Mouse (Mus musculus): ENCODE results near the gene Vinac1. TPM values are rescaled to one million over a fixed set of nuclear protein-coding genes. Genes with fewer than 3 reads are reported as not detected.
"Not testable (repeated sequence)": the region's sequence is repeated elsewhere in the genome, so short reads cannot be mapped to it uniquely, and the experiment has no call there.

Vinac1 gene
- polyA plus RNA-seq, 1 experiment from 2014 or later = 0.20 TPM

DNA sequence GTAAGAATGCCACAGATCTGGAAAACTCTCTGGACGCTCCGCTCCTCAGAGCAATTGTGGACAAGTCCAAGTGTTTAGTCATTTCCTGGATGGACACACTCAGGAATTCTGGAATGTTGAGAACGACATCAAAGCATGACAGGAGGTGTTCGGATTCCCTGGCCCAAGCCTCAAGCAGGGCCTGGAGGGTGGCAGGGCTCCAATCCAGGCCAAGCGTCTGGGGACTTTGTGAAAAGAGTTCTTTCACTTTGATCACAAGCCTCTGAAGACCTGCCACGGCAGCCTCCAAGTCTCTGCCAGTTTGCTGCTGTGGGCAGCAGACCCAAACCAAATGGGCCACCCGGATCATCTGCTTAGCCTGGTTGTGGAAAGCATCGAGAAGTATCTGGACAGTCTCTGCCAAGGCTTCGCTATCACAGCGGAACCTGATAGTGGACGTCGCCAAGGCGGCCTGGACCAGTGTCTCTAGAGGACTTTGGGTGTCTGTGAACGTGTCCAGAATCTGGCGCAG, 9.5 kb downstream of the Vinac1 start:
- H3K9me3 ChIP-seq = no peaks in the 10 kb centered on the region
- H3K4me2 ChIP-seq = peak overlapping the region; percentile 85
- 14% methylated on average over 15 of the region's 15 CpGs for WGBS
- ATAC-seq (ENCODE audit: borderline replicate concordance, extremely low read depth, low FRiP score, low TSS enrichment) = no peak
- no peaks in the 10 kb centered on the region for H3K36me3 ChIP-seq
- H3K27ac ChIP-seq = no peak overlapping the region
- H3K4me1 ChIP-seq = peaks cover 16% of the 10 kb centered on the region
- peak overlapping the region; percentile 37 for H3K4me3 ChIP-seq
- peaks cover 28% of the 10 kb centered on the region for H3K27me3 ChIP-seq
- peak overlapping the region; percentile 5; the same call in 1 of the 2 replicates for H3K9ac ChIP-seq

DNA sequence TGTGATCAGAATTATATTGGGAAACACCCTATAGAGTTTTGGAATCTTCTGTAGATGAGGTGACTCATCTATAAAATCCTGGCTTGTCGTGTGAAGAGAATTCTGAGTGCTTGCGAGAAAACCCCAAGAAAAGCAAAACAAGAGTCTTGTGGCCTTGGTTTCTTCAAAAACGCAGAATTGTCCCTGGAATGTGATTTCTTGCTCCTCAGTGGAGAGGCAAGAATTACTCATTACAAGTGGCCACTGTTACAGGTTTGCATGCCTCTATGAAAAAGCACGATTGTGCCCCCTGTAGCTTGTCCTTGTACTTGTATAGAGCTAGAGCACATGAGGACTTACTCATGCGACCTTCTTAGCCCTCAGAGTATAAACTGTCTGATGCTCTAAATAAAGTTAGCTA, 12.6 kb downstream of the Vinac1 start:
- Histone ChIP-seq H3K9me3 (no peaks in the 10 kb centered on the region), H3K9ac (no peak overlapping the region), H3K4me3 (no peak overlapping the region), H3K27me3 (peaks cover 28% of the 10 kb centered on the region), H3K4me2 (no peak overlapping the region), H3K27ac (no peak overlapping the region), H3K36me3 (no peaks in the 10 kb centered on the region), H3K4me1 (peaks cover 16% of the 10 kb centered on the region)
- ATAC-seq (ENCODE audit: borderline replicate concordance, extremely low read depth, low FRiP score, low TSS enrichment) = no peak
- 64% methylated on average over 5 of the region's 5 CpGs for WGBS

DNA sequence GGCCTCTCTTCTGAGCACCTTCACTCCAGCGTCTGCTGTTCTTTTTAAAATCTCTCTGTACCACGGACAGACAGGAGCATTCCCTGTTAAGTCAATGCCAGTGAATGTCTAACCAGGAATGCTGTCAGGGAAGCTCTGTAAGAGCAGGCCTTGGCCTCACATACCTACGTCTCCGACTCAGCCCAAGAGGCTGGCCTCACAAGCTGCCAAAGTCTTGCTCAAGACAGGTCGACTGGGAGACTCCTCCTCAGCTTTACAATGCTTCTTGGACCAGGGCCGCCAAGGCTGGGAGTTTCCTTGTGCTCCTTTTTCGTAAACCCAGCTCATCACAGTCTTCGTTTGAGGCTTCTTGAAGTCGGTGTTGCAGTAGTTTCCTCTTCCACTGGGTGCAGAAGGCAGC, 23.2 kb downstream of the Vinac1 start:
- Histone ChIP-seq H3K4me3 (no peak overlapping the region), H3K27me3 (no peaks in the 10 kb centered on the region), H3K36me3 (no peaks in the 10 kb centered on the region), H3K9ac (no peak overlapping the region), H3K9me3 (no peaks in the 10 kb centered on the region), H3K27ac (no peak overlapping the region), H3K4me1 (no peaks in the 10 kb centered on the region), H3K4me2 (no peak overlapping the region)
- 70% methylated on average over 9 of the region's 9 CpGs for WGBS
- ATAC-seq (ENCODE audit: borderline replicate concordance, extremely low read depth, low FRiP score, low TSS enrichment) = no peak

DNA sequence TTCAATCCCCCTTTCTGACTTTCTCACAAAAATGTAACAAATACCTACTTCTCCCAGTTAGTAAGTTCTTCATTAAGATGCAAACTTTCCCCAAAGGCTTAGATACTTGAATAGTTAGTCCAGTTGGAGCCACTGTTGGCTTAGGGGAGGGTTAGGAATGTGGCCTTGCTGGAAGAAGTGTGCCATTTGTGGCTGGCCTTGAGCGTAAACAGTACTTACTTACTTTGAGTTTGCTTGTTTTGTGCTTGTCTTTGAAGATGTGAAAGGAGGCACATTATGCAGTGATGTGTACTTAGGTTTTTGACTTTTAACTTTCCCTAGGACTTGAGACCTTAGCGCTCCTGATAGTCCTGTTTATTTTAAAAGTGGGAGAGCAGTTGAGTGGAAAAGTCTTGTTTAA, 27.9 kb downstream of the Vinac1 start:
- H3K9me3 ChIP-seq = no peaks in the 10 kb centered on the region
- no peaks in the 10 kb centered on the region for H3K36me3 ChIP-seq
- 0 out of 2 replicates have a peak overlapping the region, but pooled peaks have one; percentile 14 for H3K27ac ChIP-seq
- WGBS = 42% methylated on average over 2 of the region's 2 CpGs
- no peak for ATAC-seq (ENCODE audit: borderline replicate concordance, extremely low read depth, low FRiP score, low TSS enrichment)
- no peak overlapping the region for H3K4me3 ChIP-seq
- H3K4me1 ChIP-seq = no peaks in the 10 kb centered on the region
- no peak overlapping the region for H3K4me2 ChIP-seq
- no peaks in the 10 kb centered on the region for H3K27me3 ChIP-seq
- no peak overlapping the region for H3K9ac ChIP-seq

DNA sequence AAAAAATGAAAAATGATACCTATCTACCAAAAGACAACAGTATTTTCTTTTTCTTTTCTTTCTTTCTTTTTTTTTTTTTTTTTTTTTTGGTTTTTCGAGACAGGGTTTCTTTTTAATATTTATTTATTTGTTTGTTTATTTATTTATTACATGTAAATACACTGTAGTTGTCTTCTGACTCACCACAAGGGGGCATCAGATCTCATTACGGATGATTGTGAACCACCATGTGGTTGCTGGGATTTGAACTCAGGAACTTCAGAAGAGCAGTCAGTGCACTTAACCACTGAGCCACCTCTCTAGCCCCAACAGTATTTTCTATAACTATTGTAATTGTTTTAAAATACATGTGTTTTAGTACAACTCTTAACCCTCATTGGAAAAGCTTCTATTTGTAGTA, 39.1 kb downstream of the Vinac1 start:
- H3K27ac ChIP-seq; H3K27me3 ChIP-seq; H3K36me3 ChIP-seq; H3K4me2 ChIP-seq; H3K4me1 ChIP-seq; H3K9ac ChIP-seq; ATAC-seq (ENCODE audit: borderline replicate concordance, extremely low read depth, low FRiP score, low TSS enrichment); H3K9me3 ChIP-seq; H3K4me3 ChIP-seq: not testable (repeated sequence)
- 61% methylated on average over 2 of the region's 2 CpGs for WGBS

DNA sequence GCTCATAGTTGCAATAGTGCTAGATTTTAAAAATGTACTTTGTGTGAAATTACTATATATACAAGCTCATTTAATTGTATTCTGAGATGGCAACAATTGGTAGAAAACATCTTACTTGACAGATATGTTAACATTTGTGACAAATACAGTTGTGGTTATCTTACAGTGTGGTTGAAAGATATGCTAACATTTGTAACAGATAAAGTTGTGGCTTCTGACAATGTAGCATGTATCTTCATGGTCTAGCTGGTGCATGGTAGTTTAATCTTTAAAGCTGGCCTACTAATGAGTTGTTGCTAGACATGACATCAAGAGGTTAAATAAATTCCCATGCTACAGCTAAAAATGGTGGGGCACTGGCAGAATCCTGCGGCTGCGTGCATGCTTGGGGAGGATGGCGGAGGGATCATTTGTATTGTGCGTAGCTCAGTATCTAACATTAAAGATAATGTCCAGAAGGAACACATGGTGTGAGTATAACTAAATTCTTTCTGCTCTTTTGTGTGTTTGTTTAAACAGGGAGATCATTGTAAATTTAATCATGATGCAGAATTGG, 41.7 kb downstream of the Vinac1 start:
- no peaks in the 10 kb centered on the region for H3K36me3 ChIP-seq
- H3K4me2 ChIP-seq = no peak overlapping the region
- no peaks in the 10 kb centered on the region for H3K9me3 ChIP-seq
- H3K4me3 ChIP-seq = no peak overlapping the region
- H3K27me3 ChIP-seq = no peaks in the 10 kb centered on the region
- no peak for ATAC-seq (ENCODE audit: borderline replicate concordance, extremely low read depth, low FRiP score, low TSS enrichment)
- no peak overlapping the region for H3K27ac ChIP-seq
- no peak overlapping the region for H3K9ac ChIP-seq
- H3K4me1 ChIP-seq = no peaks in the 10 kb centered on the region
- 56% methylated on average over 4 of the region's 4 CpGs for WGBS

DNA sequence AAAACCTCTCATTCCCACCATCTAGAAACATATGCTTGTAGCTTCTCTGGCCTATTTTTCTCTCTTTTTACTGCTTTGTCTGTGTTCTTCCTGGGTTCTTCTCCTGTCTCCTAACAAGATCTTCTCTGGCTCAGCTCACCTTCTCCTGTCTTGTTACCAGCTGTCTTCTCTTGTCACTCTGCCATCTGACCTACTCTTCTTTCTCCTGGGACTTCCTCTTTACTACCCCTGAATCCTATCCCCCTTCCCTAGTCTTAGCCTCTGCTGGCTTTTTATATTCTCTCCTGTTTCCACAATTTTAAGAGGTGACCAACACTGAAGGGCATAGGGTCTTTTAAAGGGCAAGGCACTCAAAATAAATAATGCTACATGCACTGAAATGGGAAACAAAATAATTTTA, 43.1 kb downstream of the Vinac1 start:
- no peak overlapping the region for H3K4me3 ChIP-seq
- no peaks in the 10 kb centered on the region for H3K9me3 ChIP-seq
- no peak for ATAC-seq (ENCODE audit: borderline replicate concordance, extremely low read depth, low FRiP score, low TSS enrichment)
- no peaks in the 10 kb centered on the region for H3K27me3 ChIP-seq
- no peak overlapping the region for H3K9ac ChIP-seq
- no peak overlapping the region for H3K4me2 ChIP-seq
- no peaks in the 10 kb centered on the region for H3K36me3 ChIP-seq
- H3K4me1 ChIP-seq = no peaks in the 10 kb centered on the region
- H3K27ac ChIP-seq = no peak overlapping the region

DNA sequence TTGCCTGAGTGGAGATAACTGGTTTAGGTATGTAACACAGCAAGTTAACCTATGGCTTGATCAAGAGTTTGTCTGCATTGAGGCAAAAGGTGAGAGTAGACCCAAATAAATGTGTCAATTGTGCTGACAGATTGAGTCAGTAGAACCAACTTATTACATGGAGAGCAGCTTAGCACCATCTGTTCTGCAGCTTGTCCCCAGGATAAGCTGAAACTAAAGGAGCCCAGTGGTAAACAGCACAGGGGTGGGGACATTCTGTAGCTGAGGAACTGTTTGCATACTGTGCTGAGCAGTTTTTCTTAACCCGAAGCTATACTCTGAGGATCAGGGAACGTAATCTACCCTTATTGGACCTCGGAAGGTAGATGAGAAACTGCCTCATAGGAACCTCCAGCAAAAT, 63.2 kb downstream of the Vinac1 start:
- H3K27ac ChIP-seq = no peak overlapping the region
- no peaks in the 10 kb centered on the region for H3K9me3 ChIP-seq
- ATAC-seq (ENCODE audit: borderline replicate concordance, extremely low read depth, low FRiP score, low TSS enrichment) = no peak
- WGBS = 82% methylated on average over 3 of the region's 3 CpGs
- H3K4me2 ChIP-seq = no peak overlapping the region
- H3K27me3 ChIP-seq = no peaks in the 10 kb centered on the region
- H3K4me1 ChIP-seq = no peaks in the 10 kb centered on the region
- H3K9ac ChIP-seq = no peak overlapping the region
- no peaks in the 10 kb centered on the region for H3K36me3 ChIP-seq
- no peak overlapping the region for H3K4me3 ChIP-seq

DNA sequence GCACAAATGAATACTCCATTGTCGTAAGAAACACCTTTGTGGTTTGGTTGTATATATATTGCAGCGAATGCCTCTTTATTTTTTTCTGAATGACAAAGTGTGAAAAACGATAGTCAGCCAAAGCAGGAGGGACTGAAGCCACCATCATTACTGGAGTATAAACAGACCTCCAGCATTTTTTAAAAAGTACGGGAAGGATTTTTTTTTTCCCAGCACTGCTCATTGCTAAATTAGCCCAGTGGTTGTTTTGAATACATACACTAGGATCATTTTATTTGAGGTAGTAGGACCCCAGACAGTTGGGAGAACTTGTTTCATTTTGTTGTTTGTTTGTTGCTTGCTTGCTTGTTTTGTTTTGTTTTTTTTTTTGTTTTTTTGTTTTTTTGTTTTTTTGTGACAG, 72.4 kb downstream of the Vinac1 start:
- Histone ChIP-seq H3K4me2 (no peak overlapping the region), H3K4me1 (no peaks in the 10 kb centered on the region), H3K9me3 (no peaks in the 10 kb centered on the region), H3K27me3 (no peaks in the 10 kb centered on the region), H3K36me3 (no peaks in the 10 kb centered on the region), H3K4me3 (no peak overlapping the region), H3K9ac (no peak overlapping the region), H3K27ac (no peak overlapping the region)
- ATAC-seq (ENCODE audit: borderline replicate concordance, extremely low read depth, low FRiP score, low TSS enrichment) = no peak
- 40% methylated on average over 4 of the region's 4 CpGs for WGBS

Other genes with a start within 250 kb of the Vinac1 start
- 29.5 and 31.4 TPM in 2 replicates for gene Tmem87b, start 230.1 kb downstream of the Vinac1 start, polyA plus RNA-seq (2015; fragmentation: Nextera tagmentation; extraction: Ambion mirVana)
- gene Fbln7, start 185.2 kb downstream of the Vinac1 start, polyA plus RNA-seq (2015; fragmentation: Nextera tagmentation; extraction: Ambion mirVana) = 8.7 and 9.1 TPM in 2 replicates
- 6.7 and 7.2 TPM in 2 replicates for gene Zc3h8, start 104.1 kb downstream of the Vinac1 start, polyA plus RNA-seq (2015; fragmentation: Nextera tagmentation; extraction: Ambion mirVana)
- gene Zc3h6, start 80.8 kb downstream of the Vinac1 start, polyA plus RNA-seq (2015; fragmentation: Nextera tagmentation; extraction: Ambion mirVana) = 1.6 and 1.8 TPM in 2 replicates
- 15.9 and 16.1 TPM in 2 replicates for gene Gm10762, start 80.4 kb downstream of the Vinac1 start, polyA plus RNA-seq (2015; fragmentation: Nextera tagmentation; extraction: Ambion mirVana)
- 12.4 and 13.7 TPM in 2 replicates for gene Ttl, start 17.8 kb upstream of the Vinac1 start, polyA plus RNA-seq (2015; fragmentation: Nextera tagmentation; extraction: Ambion mirVana)
- 27.4 and 27.9 TPM in 2 replicates for gene Polr1b, start 52.8 kb upstream of the Vinac1 start, polyA plus RNA-seq (2015; fragmentation: Nextera tagmentation; extraction: Ambion mirVana)
- gene Chchd5, start 81.5 kb upstream of the Vinac1 start, polyA plus RNA-seq (2015; fragmentation: Nextera tagmentation; extraction: Ambion mirVana) = 27.1 and 27.8 TPM in 2 replicates
- 24.5 and 27.2 TPM in 2 replicates for gene Slc20a1, start 150.6 kb upstream of the Vinac1 start, polyA plus RNA-seq (2015; fragmentation: Nextera tagmentation; extraction: Ambion mirVana)
- 46.0 and 50.0 TPM in 2 replicates for gene Ckap2l, start 249.0 kb upstream of the Vinac1 start, polyA plus RNA-seq (2015; fragmentation: Nextera tagmentation; extraction: Ambion mirVana)